Mouse (Mus musculus) ES-E14 (cell line): ENCODE data around the gene Lyg2. TPM values are rescaled to one million over a fixed set of nuclear protein-coding genes. Genes with fewer than 3 reads are reported as not detected.
A peak's percentile ranks its signal among the peaks of the same experiment; 100 is the strongest.

Experiments
- DNase-seq: peaks from one replicate; pipeline ENCODE4 v3.0.0-alpha.2; 2013; ENCODE audit warnings: low read depth, low spot score
- H3K27ac ChIP-seq: 2 replicates; pipeline ENCODE4 v1.5.1; 2012; ENCODE audit warnings: low read depth, mild to moderate bottlenecking, low read length, moderate library complexity, mixed read lengths; ENCODE audit not compliant: poor library complexity, insufficient read depth, severe bottlenecking
- H3K36me3 ChIP-seq: 2 replicates; pipeline ENCODE4 v1.6.1; 2012; ENCODE audit warnings: mild to moderate bottlenecking, low read length, moderate library complexity, mixed read lengths; ENCODE audit not compliant: control insufficient read depth, poor library complexity, insufficient read depth, severe bottlenecking
- H3K4me1 ChIP-seq, 2 experiments: fragments of 150-350 bp in 1 of 2; sonication (generic) in 1 of 2; 2 replicates each; pipeline ENCODE4 v1.6.1; 2012; ENCODE audit warnings: low read length in 2 of 2, mild to moderate bottlenecking in 1 of 2, mixed read lengths in 1 of 2; ENCODE audit not compliant: control insufficient read depth in 2 of 2, insufficient read depth in 2 of 2, poor library complexity in 1 of 2
- H3K4me3 ChIP-seq, 2 experiments: fragments of 150-350 bp in 1 of 2; sonication (generic) in 1 of 2; 2 replicates each; pipeline ENCODE4 v1.5.1; 2012; ENCODE audit warnings: low read length in 2 of 2, low read depth in 1 of 2, mild to moderate bottlenecking in 1 of 2, mixed read lengths in 1 of 2; ENCODE audit not compliant: insufficient read depth in 1 of 2, poor library complexity in 1 of 2, severe bottlenecking in 1 of 2
- H3K9ac ChIP-seq: 2 replicates; pipeline ENCODE4 v1.6.1; 2012; ENCODE audit warnings: low read depth, mild to moderate bottlenecking, low read length, mixed read lengths; ENCODE audit not compliant: poor library complexity, insufficient read depth, severe bottlenecking
- H3K9me3 ChIP-seq: fragments of 150-350 bp; sonication (generic); 2 replicates; pipeline ENCODE4 v1.6.1; 2012; ENCODE audit warnings: low read depth, mild to moderate bottlenecking, low read length; ENCODE audit not compliant: control insufficient read depth, insufficient read depth
- CHD2 ChIP-seq: IDR thresholded peaks from 2 replicates; pipeline ENCODE4 v1.6.1; 2014; ENCODE audit warnings: mild to moderate bottlenecking, low read depth, low read length, inconsistent platforms
- HCFC1 ChIP-seq: IDR thresholded peaks from 2 replicates; pipeline ENCODE4 v1.6.1; 2012; ENCODE audit warnings: low read length, inconsistent platforms, borderline replicate concordance; ENCODE audit not compliant: insufficient read depth
- MAFK ChIP-seq: IDR thresholded peaks from 2 replicates; pipeline ENCODE4 v1.6.1; 2014; ENCODE audit warnings: mild to moderate bottlenecking, low read depth, low read length, inconsistent platforms; ENCODE audit not compliant: insufficient read depth
- ZC3H11A ChIP-seq: IDR thresholded peaks from 2 replicates; pipeline ENCODE4 v1.6.1; 2012; ENCODE audit warnings: low read depth, mild to moderate bottlenecking, inconsistent platforms, low read length, borderline replicate concordance
- ZNF384 ChIP-seq: IDR thresholded peaks from 2 replicates; pipeline ENCODE4 v1.6.1; 2012; ENCODE audit warnings: low read depth, low read length, inconsistent platforms
- in situ Hi-C, 2 experiments: fragments of 600-800 bp; cut with MboI; formaldehyde crosslinking; loops; one replicate each; pipeline ENCODE4 v1.15.1; 2025; ENCODE audit warnings: low sequenced_read_pairs in 2 of 2, inconsistent platforms in 1 of 2; ENCODE audit not compliant: unreplicated experiment in 2 of 2
- total RNA-seq: library from RNA; depleted of rRNA; stranded (reverse); fragments of 300-350 nt; gene quantifications from 2 replicates; pipeline ENCODE4 v1.2.3, GENCODE M21; 2012; rRNA removed

Gene Lyg2
- total RNA-seq, 1 experiment, result not detected

DNA sequence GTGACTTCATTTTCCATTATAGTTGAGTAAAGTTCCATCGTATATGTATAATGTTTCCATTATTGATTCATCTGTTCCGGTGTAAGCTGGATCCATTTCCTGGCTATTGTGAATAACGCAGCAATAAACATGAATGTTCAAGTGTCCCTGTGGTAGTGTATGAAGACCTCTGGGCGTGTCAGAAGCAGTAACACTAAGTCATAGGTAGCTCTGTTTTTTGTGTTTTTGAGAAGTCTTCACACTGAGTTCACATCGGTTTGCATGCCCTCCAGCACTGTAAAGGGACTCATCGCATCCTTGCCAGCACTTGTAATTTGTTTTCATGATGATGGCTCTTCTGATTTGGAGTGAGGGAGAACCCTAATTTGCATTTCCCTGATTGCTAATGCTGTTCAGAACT, 50.0 kb downstream of the Lyg2 start, which contains the start of gene Tsga10:
Gene Tsga10, minus strand, starts transcription at position 144 of the 400 bp plus-strand sequence.
- no peak within 1 kb of the TSS for H3K27ac ChIP-seq
- H3K9me3 ChIP-seq, result no peaks in the 10 kb centered on the region
- TF ChIP-seq CHD2 (no peak), HCFC1 (no peak), ZNF384 (no peak), MAFK (no peak)
- peak within 1 kb of the TSS; percentile 60 to 68 for H3K4me3 ChIP-seq
- H3K9ac ChIP-seq, result peak within 1 kb of the TSS; percentile 73
- H3K36me3 ChIP-seq, result no peaks in the 10 kb centered on the region
- no peak for DNase-seq
- in situ Hi-C loops, result loop anchor here in 1 of 2 experiments (25.0 kb wide), 1 partner anchor 179 kb away; no protein-coding TSS in a partner anchor
- peaks cover 0 to 3% of the 10 kb centered on the region in 2 experiments; a peak in 1 of 4 replicates for H3K4me1 ChIP-seq

DNA sequence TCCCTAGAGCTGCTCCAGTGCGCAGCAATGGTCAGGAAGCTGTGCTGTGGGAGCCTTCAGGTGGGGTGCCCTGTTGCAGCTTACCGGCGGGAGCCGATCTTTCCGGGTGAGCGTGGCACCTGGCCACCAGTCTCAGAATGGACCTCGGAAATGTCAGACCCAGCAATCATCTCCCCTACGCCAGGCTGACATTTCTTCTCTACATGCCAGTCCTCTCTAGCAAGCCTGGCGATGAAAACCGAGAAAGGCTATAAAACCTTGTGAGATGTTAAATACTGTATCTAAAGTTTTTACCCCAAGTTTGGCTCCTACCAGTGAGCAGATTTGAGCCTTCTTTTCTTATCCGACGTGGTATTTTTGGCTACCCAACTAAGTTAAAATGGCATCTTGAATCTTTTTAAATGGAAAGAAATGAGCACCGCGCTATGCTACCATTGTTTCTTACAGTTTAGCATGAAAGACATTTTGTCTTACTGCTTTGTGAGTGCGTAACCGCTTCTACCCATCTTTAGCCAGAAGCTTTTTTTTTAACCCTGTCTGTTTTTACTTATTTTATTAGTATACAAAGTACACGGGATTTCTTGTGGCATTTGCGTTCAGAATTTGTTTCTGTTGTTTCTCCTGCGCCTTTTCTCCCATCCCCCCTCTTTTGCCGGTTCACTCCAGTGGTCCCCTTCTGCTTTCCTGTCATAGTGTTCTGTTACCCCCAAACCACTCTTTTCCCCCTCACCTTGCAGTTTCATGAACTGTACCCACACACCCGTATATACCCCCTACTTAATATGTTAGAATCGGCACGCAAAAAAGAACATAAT, 50.7 kb downstream of the Lyg2 start:
- Histone ChIP-seq H3K9ac (peak overlapping the region; percentile 73), H3K27ac (no peak overlapping the region), H3K4me1 (peaks cover 0 to 3% of the 10 kb centered on the region in 2 experiments; a peak in 1 of 4 replicates), H3K4me3 (peak overlapping the region; percentile 60 to 68), H3K9me3 (no peaks in the 10 kb centered on the region), H3K36me3 (no peaks in the 10 kb centered on the region)
- TF ChIP-seq MAFK (no peak), CHD2 (no peak), ZC3H11A (no peak), ZNF384 (no peak), HCFC1 (no peak)
- in situ Hi-C loops, result loop anchor here in 1 of 2 experiments (25.0 kb wide), 1 partner anchor 178 kb away; no protein-coding TSS in a partner anchor
- DNase-seq, result no peak

DNA sequence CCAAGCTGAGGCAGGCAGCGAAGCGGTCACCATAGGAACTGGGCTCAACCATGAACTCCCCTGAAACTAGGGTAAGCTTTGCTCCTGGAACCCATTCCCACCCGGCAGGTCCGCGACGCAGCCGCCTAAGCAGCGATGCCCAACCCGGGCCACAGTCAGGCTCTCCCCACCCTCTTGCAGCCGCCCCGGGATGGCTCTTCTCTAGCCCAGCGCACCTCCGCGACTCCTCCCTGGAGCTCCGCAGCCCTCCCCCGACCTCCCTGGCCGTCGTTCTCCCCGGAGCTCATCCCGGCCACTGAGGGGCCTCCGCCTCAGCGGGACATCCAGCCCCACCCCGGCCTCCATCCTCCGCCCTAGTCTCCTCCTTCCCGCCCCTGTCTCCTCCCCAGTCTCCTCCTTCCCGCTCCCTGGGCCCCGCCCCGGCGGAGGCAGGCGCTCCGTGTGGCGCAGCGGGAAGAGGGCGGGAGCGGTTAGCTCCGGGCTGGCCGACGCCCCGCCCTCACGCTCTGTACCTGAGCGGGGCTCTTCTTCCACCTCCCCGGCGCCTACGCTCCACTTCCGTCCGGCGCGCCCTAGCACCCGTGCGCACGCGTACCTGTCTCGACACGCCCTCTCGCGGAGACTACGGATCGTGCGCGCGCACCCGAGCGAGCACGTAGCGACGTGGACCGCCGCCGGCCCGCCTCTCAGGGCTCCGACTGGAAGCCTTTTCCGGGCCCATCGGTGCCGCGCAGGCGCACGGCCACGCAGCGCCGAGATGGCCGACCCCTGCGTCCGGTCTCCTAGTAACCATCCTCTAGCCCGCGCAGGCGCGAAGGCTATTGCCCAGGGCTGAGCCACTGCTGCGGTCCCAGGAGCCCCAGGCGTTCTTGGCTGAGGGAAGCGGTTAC, 51.5 kb downstream of the Lyg2 start:
- in situ Hi-C loops, result loop anchor here in 1 of 2 experiments (25.0 kb wide), 1 partner anchor 177 kb away; no protein-coding TSS in a partner anchor
- H3K9me3 ChIP-seq, result no peaks in the 10 kb centered on the region
- TF ChIP-seq ZNF384, result no peak
- 0 out of 2 replicates have a peak, but pooled peaks have one; percentile 9 for TF ChIP-seq ZC3H11A
- peak; percentile 63; the same call in 1 of the 2 replicates for TF ChIP-seq HCFC1
- peak; percentile 96 for DNase-seq
- no peaks in the 10 kb centered on the region for H3K36me3 ChIP-seq
- H3K4me3 ChIP-seq, result peak overlapping the region; percentile 68 to 69
- H3K9ac ChIP-seq, result peak overlapping the region; percentile 77
- peaks cover 0 to 3% of the 10 kb centered on the region in 2 experiments; a peak in 1 of 4 replicates for H3K4me1 ChIP-seq
- 0 out of 2 replicates have a peak overlapping the region, but pooled peaks have one; percentile 23 for H3K27ac ChIP-seq

Other genes starting within 250 kb of the Lyg2 start
- gene 2010300C02Rik, start 196.4 kb downstream of the Lyg2 start, total RNA-seq, result 0.58 and 0.67 TPM in 2 replicates
- 1.7 and 2.6 TPM in 2 replicates for gene Tsga10, start 50.1 kb downstream of the Lyg2 start, total RNA-seq
- gene Lipt1, start 44.8 kb downstream of the Lyg2 start, total RNA-seq, result 6.0 and 6.1 TPM in 2 replicates
- gene Mitd1, start 26.1 kb downstream of the Lyg2 start, total RNA-seq, result 17.7 and 21.0 TPM in 2 replicates
- 97.0 and 127 TPM in 2 replicates for gene Mrpl30, start 26.0 kb downstream of the Lyg2 start, total RNA-seq
- gene Lyg1, start 41.3 kb upstream of the Lyg2 start, total RNA-seq, result not detected in 2 replicates
- 42.4 and 71.2 TPM in 2 replicates for gene Txndc9, start 81.4 kb upstream of the Lyg2 start, total RNA-seq
- 28.8 and 30.6 TPM in 2 replicates for gene Eif5b, start 81.5 kb upstream of the Lyg2 start, total RNA-seq
- gene Rev1, start 213.3 kb upstream of the Lyg2 start, total RNA-seq, result 58.0 and 82.7 TPM in 2 replicates